Mouse (Mus musculus): ENCODE measurements around the gene Tmem255a.
"Not testable (repeated sequence)": the region's sequence is repeated elsewhere in the genome, so short reads cannot be mapped to it uniquely, and the experiment has no call there.

Tmem255a gene

DNA sequence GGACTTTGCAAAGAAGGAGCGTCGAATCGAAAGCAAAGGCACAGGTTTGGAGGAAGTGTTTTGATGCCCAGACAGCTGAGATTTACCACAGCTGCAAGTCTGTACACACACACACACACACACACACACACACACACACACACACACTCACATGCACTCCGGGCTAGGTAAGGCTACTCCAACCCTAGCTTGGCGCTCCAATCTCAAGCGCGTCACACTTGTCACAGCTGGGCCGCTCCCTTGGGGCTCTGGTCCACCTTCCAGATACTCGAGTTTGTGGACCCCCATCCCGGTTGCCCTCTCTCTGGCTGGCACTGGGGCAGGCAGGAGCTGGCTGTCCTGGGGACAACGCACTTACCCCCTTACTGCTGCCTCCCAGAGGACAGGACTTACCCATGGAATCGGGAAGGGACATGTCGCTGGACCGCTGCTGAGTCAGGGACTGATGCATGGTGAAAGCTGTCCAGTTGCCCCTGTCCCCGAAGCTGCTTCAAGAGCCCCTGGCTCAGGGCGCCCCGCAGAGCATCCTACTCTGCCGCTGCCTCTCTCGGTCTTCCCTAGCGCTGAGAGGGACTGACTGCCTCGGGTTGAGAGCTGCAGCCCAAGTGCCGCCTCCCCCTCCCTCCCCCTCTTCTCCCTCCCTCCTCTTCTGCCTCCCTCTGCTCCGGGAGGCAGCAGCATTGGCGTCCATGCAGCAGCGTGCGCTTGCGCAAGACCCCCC lies at the start of gene Tmem255a:
TSS of gene Tmem255a (minus strand) at position 589 of the 721 bp plus-strand sequence.
- no peak for DNase-seq (ENCODE audit: low read depth)

DNA sequence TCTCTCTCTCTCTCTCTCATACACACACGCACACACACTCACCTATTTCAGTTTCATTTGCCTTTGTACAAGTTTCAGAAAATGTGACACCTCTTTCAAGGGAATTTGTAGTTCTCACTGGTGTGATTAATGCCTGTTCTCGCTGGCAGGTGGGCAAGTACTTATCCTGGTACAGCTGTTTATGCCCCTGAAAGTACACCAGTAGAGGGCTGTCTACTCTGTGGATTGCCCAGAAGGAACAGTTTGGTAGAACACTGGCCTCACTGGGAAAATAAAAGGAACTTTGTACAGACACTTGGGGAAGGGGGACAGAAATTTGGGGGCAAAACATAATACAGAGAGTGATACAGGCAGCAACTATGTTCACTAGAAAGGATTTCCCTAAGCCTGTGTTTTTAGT lies 7.4 kb upstream of the Tmem255a start:
- no peak for DNase-seq (ENCODE audit: low read depth)

DNA sequence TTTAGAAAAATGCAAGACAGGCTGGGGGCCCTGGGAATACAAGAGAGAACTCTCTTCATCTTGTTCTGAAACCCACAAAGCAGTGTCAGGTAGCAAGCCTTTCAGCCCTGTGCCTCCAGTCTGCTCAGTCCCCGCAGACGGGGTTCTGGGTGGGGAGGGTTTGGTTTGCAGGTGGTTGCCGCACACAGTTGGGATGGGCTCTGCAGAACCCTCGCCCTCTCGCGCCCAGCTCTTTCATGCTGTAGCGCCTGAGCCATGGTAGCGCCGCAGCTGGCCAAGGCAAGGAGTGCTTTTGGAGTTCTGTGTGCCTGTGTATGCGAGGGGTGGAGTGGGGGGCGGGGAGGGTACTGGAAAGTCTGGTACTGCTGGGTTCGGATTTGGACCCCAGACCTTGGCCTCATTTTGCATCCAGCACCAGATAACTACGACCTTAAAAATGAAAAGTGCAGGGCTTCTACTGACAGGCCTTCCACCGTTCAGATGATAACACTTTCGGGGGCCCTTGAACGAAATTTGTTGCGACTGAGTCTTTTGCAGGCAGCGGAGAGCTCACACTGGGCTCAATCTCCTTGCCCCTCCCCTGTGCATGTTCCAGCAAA lies 1.8 kb downstream of the Tmem255a start:
- DNase-seq (ENCODE audit: low read depth): no peak

DNA sequence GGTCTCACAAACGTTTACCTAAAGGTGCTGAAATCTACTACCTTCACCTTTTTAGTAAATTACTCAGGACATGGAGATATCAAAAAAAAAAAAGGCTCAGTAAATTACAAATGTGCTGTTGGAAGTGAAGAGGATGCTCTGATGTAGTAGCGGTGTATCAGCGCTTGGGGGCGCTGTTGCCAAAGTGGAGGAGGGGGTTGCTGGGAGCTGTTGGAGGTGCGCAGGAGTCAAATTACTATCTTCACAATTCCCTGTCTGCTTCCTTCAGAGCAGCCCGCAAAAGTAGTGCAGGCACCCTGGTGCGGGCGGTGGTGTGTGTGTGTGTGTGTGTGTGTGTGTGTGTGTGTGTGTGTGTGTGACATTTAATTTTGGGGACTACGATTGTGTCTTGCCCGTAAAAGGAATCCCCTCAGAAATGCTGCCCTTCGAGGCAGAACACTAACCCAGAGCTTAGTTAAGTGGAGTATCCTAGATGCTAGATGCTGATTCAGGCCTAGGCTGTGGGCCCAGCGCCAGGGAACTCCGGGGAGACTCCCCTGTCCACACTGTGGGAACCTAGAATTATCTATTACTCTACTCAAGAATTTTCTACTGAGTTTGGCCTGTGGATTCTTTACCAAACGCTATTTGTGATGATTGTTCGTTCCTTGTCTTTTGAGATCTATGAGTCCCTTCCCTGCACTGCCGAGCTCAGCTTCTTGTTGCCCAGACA lies 2.4 kb downstream of the Tmem255a start:
- no peak for DNase-seq (ENCODE audit: low read depth)

DNA sequence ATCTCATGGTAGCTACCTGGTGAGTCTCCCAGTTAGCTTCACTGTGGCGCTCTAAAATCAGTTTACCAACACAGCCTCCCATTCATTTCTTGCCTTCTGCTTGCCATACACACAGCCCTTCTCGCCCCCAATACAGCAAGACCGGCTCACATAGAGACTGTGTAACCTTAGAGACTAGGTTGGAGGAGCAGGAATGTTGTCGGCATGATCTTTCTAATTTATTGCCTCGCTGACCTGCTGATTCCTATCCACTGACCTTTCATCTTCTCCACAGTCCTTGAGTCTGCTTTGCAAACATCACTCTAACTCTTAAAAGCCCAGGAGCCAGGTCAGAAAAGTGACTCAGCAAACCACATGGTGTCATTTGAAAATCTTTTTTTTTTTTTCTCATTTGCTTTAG lies 4.6 kb downstream of the Tmem255a start:
- DNase-seq (ENCODE audit: low read depth): no peak

DNA sequence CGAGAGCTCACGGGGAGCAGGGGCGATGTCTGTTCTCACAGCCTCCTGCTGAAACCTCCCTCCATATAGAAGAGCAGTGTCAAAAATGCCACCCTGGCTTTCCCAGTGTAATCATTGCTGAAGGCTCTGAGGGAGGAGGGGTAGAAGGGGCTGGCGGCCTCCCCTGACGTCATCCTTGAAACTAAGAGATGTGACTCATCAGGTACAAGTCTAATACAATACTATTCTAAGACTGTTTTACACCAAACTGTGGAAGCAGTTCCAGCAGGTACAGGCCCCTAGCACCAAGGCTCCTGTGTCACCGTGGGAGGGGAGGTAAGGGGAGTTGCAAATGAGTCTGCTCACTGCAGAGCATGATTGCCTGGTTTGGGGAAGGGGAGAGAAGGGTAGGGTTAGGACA lies 5.1 kb downstream of the Tmem255a start:
- DNase-seq (ENCODE audit: low read depth): no peak

DNA sequence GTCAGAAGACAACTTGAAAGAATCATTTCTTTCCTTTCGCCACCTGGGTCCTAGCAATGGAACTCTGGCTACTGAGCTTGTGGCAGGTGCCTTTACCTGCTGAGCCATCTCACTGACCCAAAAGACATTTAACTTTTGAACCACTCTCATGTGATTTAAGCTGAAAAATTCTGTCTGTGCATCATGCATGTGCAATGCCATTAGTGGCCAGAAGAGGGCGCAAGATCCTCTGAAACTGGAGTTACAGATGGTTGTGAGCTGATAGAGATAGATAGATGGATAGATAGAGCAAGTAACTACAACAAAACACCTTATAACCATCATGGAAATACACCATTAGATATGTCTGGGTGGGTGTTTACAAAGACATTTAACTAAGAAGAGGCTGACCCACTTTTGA lies 14.5 kb downstream of the Tmem255a start:
- DNase-seq (ENCODE audit: low read depth): no peak

DNA sequence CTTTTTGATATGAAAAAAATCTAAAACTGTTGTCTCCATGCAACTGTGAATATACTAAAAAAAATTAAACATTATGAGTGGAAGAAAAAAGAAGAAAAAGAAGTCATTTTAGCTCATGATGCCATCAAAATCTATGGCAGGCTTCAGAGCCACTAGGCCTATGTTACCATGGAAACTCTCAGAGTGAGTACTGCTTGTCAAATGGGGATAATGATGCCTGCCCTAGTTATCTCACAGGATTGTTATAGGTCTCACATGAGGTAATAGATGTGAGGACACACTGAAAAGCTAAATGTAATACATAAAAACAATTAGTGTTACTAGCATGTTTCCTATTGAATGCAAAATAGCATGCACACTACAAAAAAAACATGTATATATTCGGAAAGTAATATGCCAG lies 22.4 kb downstream of the Tmem255a start:
- DNase-seq (ENCODE audit: low read depth): no peak

DNA sequence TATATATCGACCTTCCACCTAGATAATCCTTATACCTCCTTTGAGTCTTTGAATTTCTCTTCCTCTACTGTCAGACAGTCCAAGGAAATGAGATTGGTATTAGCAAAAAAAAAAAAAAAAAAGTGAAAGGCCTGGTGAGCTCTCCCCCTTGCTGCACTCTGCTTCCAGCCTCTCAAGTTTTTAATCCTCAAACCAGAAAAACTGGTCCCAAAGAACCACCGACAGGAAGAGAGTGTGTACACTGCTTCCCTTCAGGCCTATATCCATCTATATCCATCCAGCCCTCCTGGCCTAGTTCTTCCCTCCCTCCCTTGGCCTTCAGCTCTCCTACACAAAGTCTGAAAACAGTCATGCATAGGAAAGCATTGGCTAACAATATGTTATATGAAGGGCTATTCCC lies 29.5 kb downstream of the Tmem255a start:
- no peak for DNase-seq (ENCODE audit: low read depth)

DNA sequence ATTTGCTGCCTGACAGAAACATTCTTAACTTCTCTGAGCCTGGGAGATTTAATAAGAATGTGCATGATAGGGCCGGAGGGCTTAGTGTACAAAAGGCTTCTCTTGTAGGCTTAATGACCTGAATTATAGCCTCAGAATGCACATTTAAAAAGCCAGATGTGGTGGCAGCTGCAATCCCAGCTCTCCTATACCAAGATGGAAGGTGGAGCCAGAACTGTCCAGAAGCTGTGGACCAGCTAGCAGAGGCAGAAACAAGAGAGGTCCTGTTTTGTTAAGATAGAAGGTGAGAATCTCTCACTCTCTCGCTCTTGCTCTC lies 34.6 kb downstream of the Tmem255a start:
- no peak for DNase-seq (ENCODE audit: low read depth)

DNA sequence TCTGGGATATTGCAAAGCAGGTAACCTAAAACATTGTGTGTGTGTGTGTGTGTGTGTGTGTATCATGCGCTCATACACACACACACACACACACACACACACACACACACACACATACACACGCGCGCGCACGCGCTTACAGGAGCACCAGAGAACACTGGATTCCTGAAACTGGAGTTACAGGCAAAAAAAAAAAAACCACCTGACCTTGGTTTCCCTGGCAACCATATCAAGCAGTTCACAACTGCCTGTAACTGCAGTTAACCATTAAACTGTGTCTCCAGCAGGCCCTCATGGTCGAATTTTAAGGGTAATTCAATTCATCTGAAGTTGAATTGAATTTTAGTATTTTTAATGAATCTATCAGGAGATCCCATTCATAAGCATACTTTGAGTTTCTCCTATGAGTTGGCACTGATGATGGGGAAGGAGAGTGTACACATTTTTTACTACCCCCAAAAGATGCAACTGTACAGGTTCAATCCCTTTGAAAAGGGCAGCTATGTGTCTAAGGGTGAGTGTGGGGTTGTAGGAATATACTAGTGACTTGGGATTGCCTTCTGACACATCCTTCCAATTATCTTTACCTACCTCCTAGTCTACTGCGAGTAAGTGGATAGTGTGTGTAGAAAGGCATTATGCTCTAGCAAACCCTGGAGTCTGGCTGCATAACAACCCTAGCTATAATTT lies 35.1 kb downstream of the Tmem255a start:
- DNase-seq (ENCODE audit: low read depth): no peak

DNA sequence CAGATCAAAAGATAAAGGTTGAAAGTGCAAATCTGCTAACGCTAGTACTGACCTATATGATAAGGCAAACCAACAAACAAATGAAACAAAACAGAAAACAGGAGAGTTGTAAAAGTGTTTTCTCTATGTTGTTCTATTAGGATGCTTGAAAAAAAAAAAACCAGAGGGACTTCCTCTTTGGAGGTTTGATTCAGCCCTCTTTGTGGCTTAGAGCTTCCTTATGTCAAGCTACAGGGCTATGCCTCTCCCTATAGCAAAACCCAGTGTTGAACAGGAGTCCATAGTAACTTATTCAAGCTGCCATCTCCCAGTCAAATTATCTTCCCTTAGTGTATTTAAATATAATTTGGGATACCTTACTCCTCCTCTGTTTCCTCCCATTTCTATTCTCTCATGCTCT lies 44.8 kb downstream of the Tmem255a start:
- no peak for DNase-seq (ENCODE audit: low read depth)

DNA sequence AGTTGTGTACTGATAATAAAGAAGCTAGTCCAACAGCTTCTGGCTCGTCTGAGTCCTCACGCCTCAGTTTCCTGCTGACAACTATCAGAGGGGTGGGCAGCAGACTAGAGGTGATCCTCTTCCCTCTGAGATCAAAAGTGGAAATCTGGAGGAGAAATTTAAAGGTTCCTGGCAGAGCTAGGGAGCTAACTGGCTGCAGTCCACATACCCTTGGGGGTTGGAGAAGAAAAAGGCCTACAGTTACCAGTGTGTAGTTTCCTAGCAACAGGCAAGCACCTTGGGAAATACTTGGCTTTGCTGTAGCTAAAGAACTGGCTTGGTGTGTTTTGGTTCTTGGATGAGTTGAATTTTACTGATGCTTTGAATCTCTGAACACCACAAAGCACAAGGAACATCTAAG lies 50.4 kb downstream of the Tmem255a start:
- DNase-seq (ENCODE audit: low read depth): no peak

DNA sequence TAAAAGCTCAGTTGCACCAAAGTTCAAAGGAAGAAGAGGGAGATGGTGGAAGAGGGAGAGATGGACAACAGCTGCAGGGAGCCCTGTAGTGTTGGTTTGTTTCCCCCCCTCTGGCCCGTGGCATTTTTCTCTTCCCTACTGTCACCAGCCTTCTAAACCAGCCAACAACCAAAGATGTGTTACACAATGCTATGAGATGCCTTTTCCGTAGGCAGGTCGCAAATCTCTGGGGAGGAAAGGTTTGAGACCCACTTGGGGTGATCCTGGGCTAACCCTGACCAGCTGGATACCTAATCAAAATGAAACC lies 61.8 kb downstream of the Tmem255a start:
- no peak for DNase-seq (ENCODE audit: low read depth)

DNA sequence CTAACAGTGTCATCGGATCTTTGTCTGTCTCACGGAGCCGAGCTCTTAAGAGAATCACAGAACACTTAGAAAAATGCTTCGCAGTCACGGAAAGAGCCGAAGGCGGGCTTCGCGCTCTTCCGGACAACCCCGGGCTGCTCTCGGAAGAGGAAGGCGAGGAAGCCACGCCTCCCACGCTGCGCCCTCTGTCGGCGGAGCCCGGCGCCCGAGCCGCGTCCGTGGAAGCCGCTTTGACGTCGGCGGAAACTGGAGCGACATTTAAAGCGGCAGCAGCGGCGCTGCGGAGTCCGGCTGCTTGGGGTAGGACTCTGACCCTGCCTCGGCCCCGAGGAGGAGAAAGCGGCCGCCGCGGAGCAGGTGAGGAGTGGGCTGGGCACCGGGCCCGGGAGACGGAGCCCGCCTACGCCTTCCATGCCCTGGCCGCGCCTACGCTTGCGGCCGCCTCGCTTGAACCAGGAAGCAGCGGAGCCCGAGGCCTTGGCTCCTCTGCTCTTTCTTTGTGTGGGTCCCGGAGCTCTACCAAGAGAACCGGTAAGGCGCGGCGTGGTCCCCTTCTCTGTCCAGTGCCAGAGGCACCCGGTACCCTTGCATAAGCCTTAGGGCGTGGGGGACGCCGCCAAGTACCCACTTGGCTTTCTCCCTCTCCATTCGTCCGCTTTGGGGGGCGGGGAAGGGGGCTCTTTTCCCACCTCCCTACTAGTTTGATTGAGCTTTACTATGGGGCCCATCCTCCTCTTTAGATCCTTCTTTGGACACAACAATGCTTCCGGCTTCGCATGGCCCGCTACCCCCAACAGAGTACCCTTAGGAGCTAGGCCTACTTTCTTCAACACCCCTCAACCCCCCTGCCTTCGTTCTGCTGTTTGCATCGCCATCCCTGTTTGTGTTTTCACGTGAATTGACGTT lies 62.4 kb downstream of the Tmem255a start, which contains the start of gene Zbtb33:
TSS of gene Zbtb33 (plus strand) at position 242 of the 906 bp plus-strand sequence.
- DNase-seq (ENCODE audit: low read depth): peak; percentile 60

DNA sequence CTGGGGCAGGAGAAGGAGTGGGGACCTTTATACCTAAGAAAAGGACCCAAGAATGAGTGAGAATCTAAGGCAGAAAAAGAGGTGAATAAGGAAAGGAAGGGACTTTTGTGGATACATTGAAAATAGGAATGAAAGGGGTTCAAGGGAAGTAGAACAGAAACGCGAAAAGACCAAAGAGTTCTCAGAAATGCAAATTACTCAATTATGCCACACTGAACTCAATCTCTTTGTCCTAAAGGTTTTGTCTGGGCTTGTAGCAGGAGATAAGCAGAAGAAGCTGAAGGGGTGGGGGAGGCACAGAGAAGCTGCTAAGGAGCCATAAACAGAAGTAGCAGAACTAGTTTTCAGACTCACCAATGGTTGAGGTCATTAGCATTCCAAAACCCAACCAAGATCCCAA lies 66.7 kb downstream of the Tmem255a start:
- DNase-seq (ENCODE audit: low read depth): no peak

DNA sequence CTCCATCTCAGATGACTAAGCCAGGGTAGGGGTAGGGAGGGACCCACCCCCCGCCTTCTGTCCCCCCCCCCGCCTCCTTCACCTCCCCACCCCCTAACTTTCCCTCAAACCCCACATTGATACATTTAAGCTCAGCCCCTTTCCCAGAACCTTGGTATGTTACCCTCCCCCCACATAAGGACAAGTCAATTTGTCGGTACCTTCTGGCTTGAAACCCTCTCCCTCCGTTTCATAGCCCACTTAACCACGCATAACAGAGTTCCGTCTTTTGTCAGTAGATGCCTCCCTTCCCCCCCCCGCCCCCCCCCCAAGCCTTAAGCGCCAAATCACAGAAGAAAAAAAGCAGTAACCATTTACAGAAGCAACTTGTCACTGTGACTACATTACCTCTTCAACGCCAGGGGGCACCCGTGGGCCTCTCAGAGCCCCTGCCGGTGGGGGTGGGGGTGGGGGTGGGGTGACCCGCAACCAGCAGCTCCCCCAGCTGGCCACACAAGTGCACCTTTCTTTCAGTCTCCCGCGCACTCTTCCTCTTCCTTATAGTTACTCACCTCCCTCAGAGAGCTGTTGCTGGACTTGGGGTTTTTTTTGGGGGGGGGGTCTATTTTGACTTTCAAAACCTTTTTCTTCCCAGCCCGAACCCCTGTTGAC lies 70.5 kb downstream of the Tmem255a start:
- no peak for DNase-seq (ENCODE audit: low read depth)

DNA sequence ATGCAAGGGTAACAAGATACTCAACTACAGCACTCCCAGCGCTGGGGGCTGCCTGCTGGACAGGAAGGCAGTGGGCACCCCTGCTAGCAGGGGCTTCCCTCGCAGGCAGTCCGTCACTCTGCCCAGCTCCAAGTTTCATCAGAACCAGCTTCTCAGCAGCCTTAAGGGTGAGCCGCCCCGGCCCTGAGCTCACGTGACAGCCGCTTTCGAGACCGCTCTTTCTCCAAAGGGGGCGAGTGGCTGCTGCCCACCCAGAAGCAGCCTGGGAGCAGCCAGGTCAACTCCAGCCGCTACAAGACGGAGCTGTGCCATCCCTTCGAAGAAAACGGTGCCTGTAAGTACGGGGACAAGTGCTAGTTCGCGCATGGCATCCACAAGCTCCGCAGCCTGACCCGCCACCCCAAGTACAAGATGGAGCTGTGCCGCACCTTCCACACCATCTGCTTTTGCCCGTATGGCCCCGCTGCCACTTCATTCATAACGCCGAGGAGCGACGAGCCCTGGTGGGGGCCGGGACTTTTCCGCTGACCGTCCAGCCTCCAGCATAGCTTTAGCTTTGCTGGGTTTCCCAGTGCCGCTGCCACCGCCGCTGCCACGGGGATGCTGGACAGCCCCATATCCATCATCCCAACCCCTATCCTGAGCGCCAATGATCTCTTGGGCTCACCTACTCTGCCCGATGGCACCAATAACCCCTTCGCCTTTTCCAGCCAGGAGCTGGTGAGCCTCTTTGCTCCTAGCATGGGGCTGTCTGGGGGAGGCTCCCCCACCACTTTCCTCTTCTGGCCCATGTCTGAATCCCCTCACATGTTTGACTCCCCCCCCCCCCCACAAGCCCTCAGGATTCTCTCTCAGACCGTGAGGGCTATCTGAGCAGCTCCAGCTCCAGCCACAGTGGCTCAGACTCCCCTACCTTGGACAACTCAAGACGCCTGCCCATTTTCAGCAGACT lies 71.3 kb downstream of the Tmem255a start:
- no peak for DNase-seq (ENCODE audit: low read depth)

DNA sequence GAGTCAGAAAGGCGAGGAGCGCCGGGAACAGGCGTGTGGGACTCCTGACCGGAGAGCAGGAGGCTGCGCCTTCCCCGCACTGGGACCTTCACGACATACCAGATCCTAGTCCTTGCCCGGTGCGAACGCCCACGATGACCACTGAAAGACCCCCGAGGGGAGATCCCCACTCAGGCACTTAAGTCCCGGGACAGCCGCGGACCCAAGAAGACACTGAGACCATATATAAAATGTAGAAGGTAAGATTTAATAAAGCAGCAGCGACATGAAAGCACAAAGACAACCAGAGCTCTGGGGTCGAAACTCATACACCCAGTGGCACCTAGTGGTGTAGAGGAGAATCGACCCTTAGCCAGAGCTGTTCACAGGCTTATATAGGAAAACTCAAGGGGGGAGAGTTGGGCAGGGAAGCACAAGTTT lies 72.3 kb downstream of the Tmem255a start:
- DNase-seq (ENCODE audit: low read depth): not testable (repeated sequence)

DNA sequence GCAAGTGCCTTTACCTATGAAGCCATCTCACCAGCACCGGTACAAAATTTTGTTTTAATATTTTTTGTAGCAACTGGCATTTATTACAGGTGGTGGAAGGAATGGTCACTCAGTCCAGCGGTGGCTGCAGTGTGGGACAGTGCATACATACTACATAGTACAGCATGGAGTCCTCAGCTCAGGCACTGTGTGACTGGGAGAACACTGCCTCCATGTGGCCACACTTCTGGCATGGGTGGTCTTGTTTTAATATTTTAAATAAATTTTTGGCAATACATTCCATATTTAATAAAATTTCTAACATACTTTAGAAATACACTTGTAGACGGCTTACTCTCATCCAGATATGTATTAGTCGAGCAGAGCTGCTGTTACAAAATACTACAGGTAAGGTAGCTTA lies 85.6 kb downstream of the Tmem255a start:
- DNase-seq (ENCODE audit: low read depth): no peak

Measured in c-Kit-positive CD71-positive TER-119-negative erythroid progenitor cells, embryonic 14.5 days (primary cell).